Mouse (Mus musculus): ENCODE measurements at regions not wholly inside any gene's neighbourhood (a gene's known extent, or its start where the extent isn't known, plus 50 kb on each side); places are given as distances from the start of the nearest gene placed in this dataset.
"Not testable (repeated sequence)": the region's sequence is repeated elsewhere in the genome, so short reads cannot be mapped to it uniquely, and the experiment has no call there.

- no peak for ATAC-seq (ENCODE audit: insufficient number of reproducible peaks, low FRiP score, low TSS enrichment)
These were observed 203.4 kb upstream of the Tbl1x start for GRCm38 (mm10) chrX:77307374-77307773.

DNA sequence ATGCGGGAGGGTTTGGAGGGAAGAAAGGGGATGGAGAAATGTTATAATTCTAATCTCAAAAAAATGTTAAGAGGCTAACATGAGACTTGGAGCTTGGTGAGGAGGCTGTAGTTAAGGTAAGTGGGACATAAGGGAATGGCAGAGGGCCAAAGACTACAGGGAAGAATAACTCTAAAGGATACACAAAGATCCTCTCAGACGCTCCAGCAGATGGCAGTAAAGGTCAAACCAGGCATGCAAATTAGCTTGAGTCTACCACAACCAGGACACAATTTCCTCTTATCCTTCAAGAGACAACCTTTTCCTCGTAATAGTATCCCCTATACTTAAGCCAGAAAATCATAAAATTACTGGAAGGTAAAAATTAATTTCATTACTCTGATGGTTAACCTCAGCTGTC lies 196.4 kb upstream of the Tbl1x start:
- ATAC-seq (ENCODE audit: insufficient number of reproducible peaks, low FRiP score, low TSS enrichment): no peak; the same call in 1 of the 2 replicates

DNA sequence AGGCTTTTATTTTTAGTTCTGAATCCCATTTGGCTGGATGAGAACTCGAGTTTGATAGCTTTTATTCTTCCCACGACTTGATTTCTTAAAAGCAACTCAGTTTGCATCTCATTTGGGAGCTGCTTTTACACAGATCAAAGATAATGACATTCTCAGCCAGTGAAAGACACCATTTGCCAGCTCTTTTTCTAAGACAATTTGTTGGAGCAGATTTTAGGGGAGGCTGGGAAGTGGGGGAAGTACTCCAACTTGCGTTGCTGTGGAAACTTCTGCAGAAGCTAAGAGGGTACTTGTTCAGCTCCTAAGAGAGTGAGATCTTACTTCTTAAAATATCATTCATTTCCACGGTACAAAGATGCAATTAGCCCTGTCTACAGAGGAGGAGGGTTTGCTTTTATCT lies 187.2 kb upstream of the Tbl1x start:
- ATAC-seq (ENCODE audit: insufficient number of reproducible peaks, low FRiP score, low TSS enrichment): no peak

GRCm38 (mm10) chrX:77353181-77353580 lies 157.6 kb upstream of the Tbl1x start:
- ATAC-seq (ENCODE audit: insufficient number of reproducible peaks, low FRiP score, low TSS enrichment): no peak

DNA sequence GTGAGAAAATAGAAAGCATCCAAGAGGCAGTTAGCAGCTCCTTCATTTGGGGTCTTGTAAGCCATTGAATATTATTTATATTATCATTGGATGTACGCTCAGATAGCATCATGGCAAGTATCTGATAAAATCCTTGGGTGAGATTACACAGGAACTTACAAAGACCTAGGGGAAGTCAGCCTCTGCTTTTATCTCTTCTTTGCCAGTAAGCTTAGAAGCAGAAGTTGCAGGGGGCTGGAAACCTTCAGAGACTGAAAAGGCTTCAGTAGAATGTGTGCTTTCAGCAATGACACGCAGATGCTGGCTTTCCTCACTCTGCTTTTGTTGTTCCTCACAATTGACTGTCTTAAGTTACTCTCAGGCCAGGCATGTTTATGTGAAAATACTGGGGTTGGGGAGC lies 150.3 kb upstream of the Tbl1x start:
- no peak for ATAC-seq (ENCODE audit: insufficient number of reproducible peaks, low FRiP score, low TSS enrichment)

DNA sequence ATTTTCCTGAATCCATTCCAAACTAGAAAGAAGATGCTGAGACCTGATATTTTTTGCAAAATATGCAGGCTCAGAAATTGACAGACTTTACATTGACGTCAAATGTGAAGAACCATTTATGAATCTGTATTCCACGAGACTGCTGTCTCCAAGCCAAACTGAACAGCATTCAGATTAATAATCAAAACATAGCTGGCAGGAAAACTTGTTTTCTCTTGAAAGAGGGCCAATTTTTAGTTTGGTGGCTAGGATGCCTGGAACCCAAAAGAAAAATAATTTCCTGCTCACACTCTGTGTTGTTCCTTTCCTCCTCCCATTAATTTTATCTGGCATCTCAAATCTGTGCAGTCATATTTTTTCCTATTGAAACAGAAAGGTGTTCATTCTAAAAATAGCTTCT lies 149.7 kb upstream of the Tbl1x start:
- no peak for ATAC-seq (ENCODE audit: insufficient number of reproducible peaks, low FRiP score, low TSS enrichment)

DNA sequence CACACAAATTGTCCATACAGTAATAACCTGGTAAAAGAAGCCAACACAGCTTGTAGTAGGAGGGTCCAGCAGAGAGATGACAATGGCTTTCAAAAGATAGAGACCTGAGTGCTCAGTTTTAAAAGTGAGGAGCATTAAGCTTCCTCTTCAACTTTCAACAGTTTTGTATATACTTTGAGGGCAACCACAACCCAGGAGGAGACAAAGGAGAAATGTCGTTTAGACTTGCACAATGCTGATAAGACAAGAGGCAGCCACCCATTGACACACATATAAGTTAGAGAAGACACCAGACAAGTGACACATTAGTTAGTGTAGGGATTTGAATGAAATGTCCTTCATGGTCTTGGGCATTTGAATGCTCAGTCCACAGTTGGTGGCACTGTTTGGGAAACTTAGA lies 147.2 kb upstream of the Tbl1x start:
- ATAC-seq (ENCODE audit: insufficient number of reproducible peaks, low FRiP score, low TSS enrichment): no peak

DNA sequence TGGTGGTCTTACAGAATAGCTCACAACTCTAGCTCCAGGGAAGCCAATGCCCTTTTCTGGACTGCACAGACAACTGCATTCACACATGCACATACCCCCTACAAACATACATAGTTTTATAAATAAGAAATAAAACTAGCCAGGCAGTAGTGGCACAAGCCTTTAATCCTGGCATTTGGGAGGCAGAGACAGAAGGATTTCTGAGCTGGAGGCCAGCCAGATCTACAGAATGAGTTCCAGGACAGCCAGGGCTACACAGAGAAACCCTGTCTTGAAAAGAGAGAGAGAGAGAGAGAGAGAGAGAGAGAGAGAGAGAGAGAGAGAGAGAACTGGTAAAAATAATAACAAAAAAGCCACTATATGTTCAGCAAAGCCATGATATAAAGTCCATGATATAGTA lies 143.5 kb upstream of the Tbl1x start:
- ATAC-seq (ENCODE audit: insufficient number of reproducible peaks, low FRiP score, low TSS enrichment): no peak

- no peak for ATAC-seq (ENCODE audit: insufficient number of reproducible peaks, low FRiP score, low TSS enrichment)
These were observed 123.5 kb upstream of the Tbl1x start for GRCm38 (mm10) chrX:77387271-77387670.

- no peak for ATAC-seq (ENCODE audit: insufficient number of reproducible peaks, low FRiP score, low TSS enrichment)
These were observed 118.9 kb upstream of the Tbl1x start for GRCm38 (mm10) chrX:77391760-77392446.

- ATAC-seq (ENCODE audit: insufficient number of reproducible peaks, low FRiP score, low TSS enrichment): no peak
These were observed 103.9 kb upstream of the Tbl1x start for GRCm38 (mm10) chrX:77406896-77407295.

DNA sequence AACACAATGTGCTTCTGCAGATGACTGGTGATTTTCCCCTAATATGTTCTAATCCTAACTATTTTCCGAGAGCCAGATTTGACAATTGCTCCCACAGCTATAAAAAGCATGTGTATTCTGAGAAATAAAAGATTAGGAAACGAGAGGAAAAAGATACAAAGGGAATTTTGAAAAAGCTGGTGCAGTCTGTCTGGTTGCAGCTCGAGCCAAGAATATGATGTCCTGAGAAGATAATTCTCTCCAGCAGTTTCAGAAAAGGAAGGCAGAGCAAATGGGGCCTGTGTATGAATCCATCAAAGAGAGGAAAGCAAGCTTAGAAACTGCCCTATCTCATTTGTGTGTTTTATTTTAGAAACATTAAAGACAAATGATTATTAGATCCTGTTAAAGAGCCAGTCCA lies 102.9 kb upstream of the Tbl1x start:
- ATAC-seq (ENCODE audit: insufficient number of reproducible peaks, low FRiP score, low TSS enrichment): no peak

- peak; percentile 88 for ATAC-seq (ENCODE audit: insufficient number of reproducible peaks, low FRiP score, low TSS enrichment)
These were observed 101.4 kb upstream of the Tbl1x start for GRCm38 (mm10) chrX:77409370-77409769.

DNA sequence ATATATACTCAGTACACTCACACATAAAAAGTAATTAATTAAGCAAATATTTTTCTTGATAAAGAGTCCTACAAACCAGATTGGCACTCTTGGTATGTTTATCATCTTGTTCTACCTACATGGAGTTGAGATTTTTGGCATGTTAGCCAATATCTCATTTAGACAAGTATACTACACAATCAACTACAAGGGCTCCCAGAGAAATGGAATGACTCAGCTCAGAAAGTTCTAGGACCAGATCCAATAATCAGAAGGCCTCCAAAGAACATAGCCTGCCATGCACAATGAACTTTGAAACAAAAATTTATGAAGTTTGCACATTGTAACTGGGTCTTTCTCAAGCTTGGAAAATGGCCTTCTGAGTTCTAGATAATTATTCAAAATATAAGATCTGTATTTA lies 100.0 kb upstream of the Tbl1x start:
- ATAC-seq (ENCODE audit: insufficient number of reproducible peaks, low FRiP score, low TSS enrichment): no peak

DNA sequence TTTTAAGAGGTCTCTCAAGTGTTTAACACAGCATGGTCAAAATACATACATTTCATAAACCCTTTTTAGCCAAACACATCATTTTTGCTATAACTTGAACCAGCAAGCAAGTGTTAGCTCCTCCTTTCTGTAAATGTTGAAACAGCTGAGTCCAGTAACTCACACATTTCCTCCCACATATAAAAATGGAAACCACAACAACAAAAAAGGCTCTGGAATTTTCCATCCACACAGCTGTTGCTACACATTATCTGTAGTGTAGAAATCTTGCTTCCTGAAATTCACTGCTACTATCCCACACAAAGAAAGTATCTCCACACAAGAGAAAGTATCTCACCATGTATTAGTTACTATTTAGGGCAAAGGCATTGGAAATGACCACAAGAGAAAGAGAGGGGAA lies 96.7 kb upstream of the Tbl1x start:
- no peak for ATAC-seq (ENCODE audit: insufficient number of reproducible peaks, low FRiP score, low TSS enrichment)

DNA sequence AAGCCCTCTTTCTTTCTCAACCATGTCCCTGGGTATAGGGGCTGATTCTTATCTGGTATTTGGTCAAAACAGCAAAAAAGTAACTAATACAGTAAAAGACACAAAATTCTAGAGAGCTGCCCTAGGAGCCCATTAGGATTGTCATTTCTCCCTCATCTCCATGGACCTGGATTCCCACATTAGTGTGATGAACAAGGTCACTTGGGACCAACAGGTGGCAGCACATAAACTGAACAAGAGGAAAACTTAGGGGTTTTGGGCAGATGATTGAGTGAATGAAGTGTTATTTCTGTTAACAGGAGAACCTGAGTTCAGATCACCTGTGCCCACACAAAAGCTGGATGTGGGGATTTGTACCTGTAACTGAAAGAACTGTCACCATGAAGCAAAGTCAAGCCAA lies 93.0 kb upstream of the Tbl1x start:
- no peak for ATAC-seq (ENCODE audit: insufficient number of reproducible peaks, low FRiP score, low TSS enrichment)

GRCm38 (mm10) chrX:77422206-77422605 lies 88.6 kb upstream of the Tbl1x start:
- ATAC-seq (ENCODE audit: insufficient number of reproducible peaks, low FRiP score, low TSS enrichment): no peak

- ATAC-seq (ENCODE audit: insufficient number of reproducible peaks, low FRiP score, low TSS enrichment): no peak
These were observed 85.8 kb upstream of the Tbl1x start for GRCm38 (mm10) chrX:77424792-77425727.

DNA sequence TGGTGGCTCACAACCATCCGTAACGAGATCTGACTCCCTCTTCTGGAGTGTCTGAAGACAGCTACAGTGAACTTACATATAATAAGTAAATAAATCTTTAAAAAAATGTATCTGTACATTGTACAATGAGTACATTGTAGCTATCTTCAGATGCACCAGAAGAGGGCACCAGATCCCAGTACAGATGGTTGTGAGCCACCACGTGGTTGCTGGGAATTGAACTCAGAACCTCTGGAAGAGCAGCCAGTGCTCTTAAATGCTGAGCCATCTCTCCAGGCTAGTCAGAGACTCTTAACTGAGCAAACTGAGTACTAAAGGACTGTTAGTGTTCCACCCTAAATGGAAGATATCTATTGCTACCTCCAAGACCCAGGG lies 85.1 kb upstream of the Tbl1x start:
- not testable (repeated sequence) for ATAC-seq (ENCODE audit: insufficient number of reproducible peaks, low FRiP score, low TSS enrichment)

GRCm38 (mm10) chrX:77426836-77427235 lies 84.0 kb upstream of the Tbl1x start:
- ATAC-seq (ENCODE audit: insufficient number of reproducible peaks, low FRiP score, low TSS enrichment): peak; percentile 49; the same call in 1 of the 2 replicates

- peak; percentile 38 for ATAC-seq (ENCODE audit: insufficient number of reproducible peaks, low FRiP score, low TSS enrichment)
These were observed 78.7 kb upstream of the Tbl1x start for GRCm38 (mm10) chrX:77432001-77432565.

Measured in cerebellum, adult (tissue).